ENCODE assay signal across 20 mouse cellular contexts in genomic region chr15:86437346-86437745, GRCm38 (mm10).
"Had no signal": no experiment of that assay in that cellular context is flagged by ENCODE, and none has a peak within 500 bp of the region (broad histone marks: within the 10 kb centered on the region; RNA-seq: fewer than 3 reads in every experiment).

No protein-coding gene starts in this region.

- H3K36me3 ChIP-seq: kidney, embryonic 15.5 days; limb, embryonic 12.5 days; limb, embryonic 15.5 days; midbrain, embryonic 12.5 days; midbrain, embryonic 15.5 days; neural tube, embryonic 13.5 days; stomach, embryonic 15.5 days had no signal

- H3K9me3 ChIP-seq: kidney, embryonic 15.5 days; limb, embryonic 12.5 days; limb, embryonic 15.5 days; midbrain, embryonic 12.5 days; midbrain, embryonic 15.5 days; neural tube, embryonic 13.5 days; stomach, embryonic 15.5 days had no signal

- H3K27me3 ChIP-seq: kidney, embryonic 15.5 days; limb, embryonic 12.5 days; limb, embryonic 15.5 days; midbrain, embryonic 12.5 days; midbrain, embryonic 15.5 days; neural tube, embryonic 13.5 days; stomach, embryonic 15.5 days had no signal

- H3K4me1 ChIP-seq: limb, embryonic 15.5 days; stomach, embryonic 15.5 days had no signal

- H3K27ac ChIP-seq: kidney, embryonic 15.5 days; left cerebral cortex, adult 2 months; limb, embryonic 12.5 days; limb, embryonic 15.5 days; liver, embryonic 14.5 days; macrophage; midbrain, embryonic 12.5 days; midbrain, embryonic 15.5 days; neural tube, embryonic 13.5 days; stomach, embryonic 15.5 days had no signal

- H3K4me2 ChIP-seq: kidney, embryonic 15.5 days; limb, embryonic 12.5 days; limb, embryonic 15.5 days; liver, embryonic 11.5 days; lung, embryonic 14.5 days; midbrain, embryonic 12.5 days; midbrain, embryonic 15.5 days; neural tube, embryonic 13.5 days; stomach, embryonic 15.5 days had no signal

- DNase-seq: kidney, adult 8-10 months; kidney, postnatal 10 days; kidney, postnatal 36 days; layer of hippocampus, postnatal 36 days; liver, postnatal 0 days; lung, embryonic 14.5 days; retina, postnatal 1 day; right cerebral cortex, postnatal 25 days; spleen, adult 18-20 months had no signal

- H3K4me3 ChIP-seq: kidney, embryonic 15.5 days; left cerebral cortex, adult 2 months; limb, embryonic 12.5 days; limb, embryonic 15.5 days; midbrain, embryonic 12.5 days; midbrain, embryonic 15.5 days; neural tube, embryonic 13.5 days; stomach, embryonic 15.5 days had no signal
